Mouse (Mus musculus) gastrocnemius, postnatal 14 days (tissue): Measurements from ENCODE around the gene Ostf1. TPM values are rescaled to one million over a fixed set of nuclear protein-coding genes. Genes with fewer than 3 reads are reported as not detected.

Experiments
- DNase-seq: peaks from one replicate; pipeline ENCODE4 v3.0.0; 2021; ENCODE audit warnings: mixed read lengths
- intact Hi-C: fragments of 180-260 bp; cut with DNase I; formaldehyde crosslinking; loops from one replicate; pipeline ENCODE4 v1.15.1; 2025; ENCODE audit warnings: low total_unique reads
- total RNA-seq, 2 experiments: library from RNA; stranded (reverse); gene quantifications; 2 replicates each; pipeline ENCODE4 v1.2.3; 2021

The Ostf1 gene
- total RNA-seq, 2 experiments from 2014 or later = 32.2 to 36.5 TPM

GRCm38 (mm10) chr19:18579012-18579358, 52.6 kb downstream of the Ostf1 start:
- intact Hi-C loops = no loop called here
- DNase-seq = no peak

- DNase-seq = no peak
- intact Hi-C loops = no loop called here
Observed at GRCm38 (mm10) chr19:18578216-18579011, 53.2 kb downstream of the Ostf1 start.

GRCm38 (mm10) chr19:18577348-18577747, 54.3 kb downstream of the Ostf1 start:
- DNase-seq = no peak
- intact Hi-C loops = no loop called here

GRCm38 (mm10) chr19:18575891-18576290, 55.7 kb downstream of the Ostf1 start:
- intact Hi-C loops = no loop called here
- DNase-seq = no peak

- intact Hi-C loops = no loop called here
- DNase-seq = no peak
Observed at GRCm38 (mm10) chr19:18573907-18574306, 57.7 kb downstream of the Ostf1 start.

- no peak for DNase-seq
- intact Hi-C loops = no loop called here
Observed at GRCm38 (mm10) chr19:18573443-18573842, 58.2 kb downstream of the Ostf1 start.

- intact Hi-C loops = no loop called here
- no peak for DNase-seq
Observed at GRCm38 (mm10) chr19:18569496-18569895, 62.1 kb downstream of the Ostf1 start.

- intact Hi-C loops = no loop called here
Observed at GRCm38 (mm10) chr19:18568828-18569430, 62.7 kb downstream of the Ostf1 start.

GRCm38 (mm10) chr19:18567936-18568827, 63.4 kb downstream of the Ostf1 start:
- intact Hi-C loops = no loop called here
- DNase-seq = no peak

More at GRCm38 (mm10) chr19:18568828-18569430, 62.7 kb downstream of the Ostf1 start:
- no peak for DNase-seq

GRCm38 (mm10) chr19:18567501-18567900, 64.1 kb downstream of the Ostf1 start:
- DNase-seq = no peak
- intact Hi-C loops = no loop called here

- intact Hi-C loops = no loop called here
Observed at GRCm38 (mm10) chr19:18557708-18558107, 73.9 kb downstream of the Ostf1 start.

GRCm38 (mm10) chr19:18555645-18556044, 76.0 kb downstream of the Ostf1 start:
- intact Hi-C loops = no loop called here
- no peak for DNase-seq

More at GRCm38 (mm10) chr19:18557708-18558107, 73.9 kb downstream of the Ostf1 start:
- no peak for DNase-seq

GRCm38 (mm10) chr19:18548668-18549067, 83.0 kb downstream of the Ostf1 start:
- peak; percentile 17 for DNase-seq
- intact Hi-C loops = loop anchor here (10.0 kb wide), 1 partner anchor 1084 kb away; no protein-coding TSS in a partner anchor

Other genes starting within 250 kb of the Ostf1 start
- gene Nmrk1, start 127 bp upstream of the Ostf1 start, total RNA-seq = 1 to 10 TPM; 2.4 to 3.6 TPM
- gene Carnmt1, start 38.9 kb upstream of the Ostf1 start, total RNA-seq = 10 to 100 TPM; 69.3 to 72.8 TPM
- gene D030056L22Rik, start 81.4 kb upstream of the Ostf1 start, total RNA-seq = 1 to 10 TPM; 2.6 to 3.1 TPM
- under 1 TPM; 0.04 to 0.14 TPM for gene Trpm6, start 118.2 kb upstream of the Ostf1 start, total RNA-seq